Mouse (Mus musculus) common myeloid progenitor, adult 5-6 weeks (primary cell): ENCODE measurements around the gene Fmo5. TPM values are rescaled to one million over a fixed set of nuclear protein-coding genes. Genes with fewer than 3 reads are reported as not detected.
A peak's percentile ranks its signal among the peaks of the same experiment; 100 is the strongest.

Experiments
- ATAC-seq: replicated peaks from 2 replicates; pipeline ENCODE4 v1.8.0; 2016; ENCODE audit warnings: low read depth, mild to moderate bottlenecking, moderate TSS enrichment, inconsistent platforms; ENCODE audit not compliant: poor library complexity, severe bottlenecking
- total RNA-seq: library from RNA; stranded (forward); fragments of 200-1000, 187-1606 nt; gene quantifications from 2 replicates; pipeline ENCODE4 v1.2.3, GENCODE M21; 2017

The Fmo5 gene
- total RNA-seq, 1 experiment from 2014 or later, result 4.6 TPM

DNA sequence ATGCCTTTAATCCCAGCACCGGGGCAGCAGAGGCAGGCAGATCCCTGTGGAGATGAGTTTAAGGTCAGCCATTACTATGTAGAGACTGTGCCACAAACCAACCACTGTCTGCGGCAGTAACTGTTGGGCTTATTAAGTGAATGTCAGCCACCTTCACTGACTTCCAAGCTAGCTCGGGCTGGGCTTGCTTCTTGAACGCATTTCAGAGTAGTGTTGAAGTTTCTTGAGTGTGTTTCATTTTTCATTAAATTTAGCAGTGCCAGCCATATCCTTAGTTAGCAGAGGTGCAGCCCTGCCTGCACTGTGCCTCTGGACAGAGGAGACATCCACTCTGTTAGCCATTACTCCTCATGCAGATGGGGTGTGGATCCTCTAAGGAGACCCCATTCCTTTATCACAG, 2.1 kb downstream of the Fmo5 start:
- ATAC-seq, result no peak

DNA sequence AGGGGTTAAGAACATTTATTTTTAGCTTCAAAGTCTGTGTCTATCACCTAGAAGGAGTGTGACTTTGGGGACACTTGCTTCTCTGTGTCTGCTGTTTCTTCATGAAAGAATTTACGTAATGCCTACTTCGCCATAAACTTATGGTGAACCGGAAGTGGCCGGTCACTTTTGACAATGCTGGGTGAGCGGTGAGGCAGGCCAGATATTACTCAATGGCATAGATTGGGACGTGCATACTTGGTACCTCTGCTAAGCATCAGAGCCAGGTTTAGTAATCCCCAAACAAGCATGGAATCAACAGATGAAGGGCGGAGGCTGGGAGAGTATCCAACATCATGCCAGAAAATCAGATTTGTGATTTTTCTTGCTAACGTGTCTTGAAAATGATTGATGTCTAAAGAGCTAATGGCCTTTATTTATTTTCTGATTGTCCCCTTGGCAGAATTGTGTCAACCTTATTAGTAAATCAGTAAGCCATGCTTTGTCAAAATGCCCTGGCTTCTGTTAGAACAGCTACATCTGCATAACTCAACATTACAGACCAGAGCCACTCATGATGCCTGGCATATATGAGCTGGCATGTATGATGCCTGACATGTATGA, 2.8 kb downstream of the Fmo5 start:
- ATAC-seq, result no peak

GRCm38 (mm10) chr3:97633456-97633855, 4.9 kb downstream of the Fmo5 start:
- ATAC-seq, result no peak

GRCm38 (mm10) chr3:97634288-97634761, 5.7 kb downstream of the Fmo5 start:
- peak; percentile 65 for ATAC-seq

GRCm38 (mm10) chr3:97641396-97641795, 12.8 kb downstream of the Fmo5 start:
- ATAC-seq, result no peak

GRCm38 (mm10) chr3:97642001-97642400, 13.4 kb downstream of the Fmo5 start:
- no peak for ATAC-seq

GRCm38 (mm10) chr3:97648518-97648917, 19.9 kb downstream of the Fmo5 start:
- ATAC-seq, result no peak

DNA sequence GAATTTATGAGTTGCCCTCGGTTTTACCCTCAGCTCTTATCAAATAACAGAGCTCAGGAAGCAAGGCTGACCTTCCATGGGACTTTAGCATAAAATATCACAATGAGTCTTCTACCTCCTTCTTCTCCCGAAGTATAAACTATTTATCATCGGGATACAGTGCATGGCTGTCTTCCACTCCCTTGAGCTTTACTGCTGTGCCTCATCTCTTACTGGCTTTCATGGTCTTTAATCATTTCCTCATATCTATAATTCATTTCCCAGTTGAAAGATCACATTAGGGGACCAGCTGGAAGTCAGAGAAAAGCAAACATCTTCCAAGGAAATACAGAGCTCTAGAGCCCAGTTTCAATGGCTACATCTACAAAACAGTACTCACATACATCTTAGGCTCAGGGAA, 20.4 kb downstream of the Fmo5 start:
- ATAC-seq, result no peak

GRCm38 (mm10) chr3:97649469-97649868, 20.9 kb downstream of the Fmo5 start:
- no peak for ATAC-seq

GRCm38 (mm10) chr3:97651604-97652003, 23.0 kb downstream of the Fmo5 start:
- no peak for ATAC-seq

DNA sequence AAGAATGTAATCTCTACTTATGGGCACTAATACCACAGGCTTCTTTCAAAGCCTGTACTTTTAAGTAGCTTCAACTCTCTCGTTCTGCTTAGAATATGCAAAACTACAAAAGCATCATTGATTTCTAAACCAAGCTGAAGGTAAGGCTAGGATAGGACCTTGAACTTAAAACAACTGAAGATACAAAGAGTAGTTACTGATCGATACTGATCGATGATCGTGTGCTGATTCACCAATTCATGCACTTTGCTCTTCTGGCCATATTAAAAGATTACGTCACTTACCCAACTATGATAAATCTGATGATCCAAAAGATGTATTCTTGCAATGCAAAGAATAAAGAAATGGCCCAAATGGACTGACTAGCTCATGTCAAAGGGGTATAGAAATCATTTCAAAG, 25.2 kb downstream of the Fmo5 start:
- ATAC-seq, result no peak

DNA sequence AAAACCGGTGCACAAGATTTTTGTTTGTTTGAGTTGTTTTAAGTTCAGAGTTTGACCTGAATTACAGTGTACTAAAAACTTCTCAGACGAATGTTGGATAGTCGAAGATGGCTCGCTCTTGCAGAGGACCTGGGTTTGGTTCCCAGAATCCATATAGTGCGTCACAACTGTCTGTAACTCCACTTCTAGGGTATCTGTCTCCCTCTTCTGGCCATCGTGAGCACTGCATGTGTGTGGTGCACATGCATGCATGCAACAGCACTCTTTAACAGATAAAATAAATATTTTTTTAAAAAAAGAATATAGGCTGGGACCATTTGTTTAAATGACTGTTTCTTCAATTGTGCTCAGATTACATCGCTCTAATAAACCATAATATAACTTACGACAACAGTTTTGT, 26.3 kb downstream of the Fmo5 start:
- no peak for ATAC-seq

- ATAC-seq, result peak; percentile 89
Observed at GRCm38 (mm10) chr3:97657655-97658411, 29.2 kb downstream of the Fmo5 start, which contains the start of gene Prkab2. Prkab2 (plus strand) TSS chr3:97658193.

GRCm38 (mm10) chr3:97658426-97659193, 30.0 kb downstream of the Fmo5 start:
- ATAC-seq, result peak; percentile 39

GRCm38 (mm10) chr3:97659746-97660145, 31.1 kb downstream of the Fmo5 start:
- ATAC-seq, result no peak

- ATAC-seq, result no peak
Observed at GRCm38 (mm10) chr3:97661206-97661605, 32.6 kb downstream of the Fmo5 start.

DNA sequence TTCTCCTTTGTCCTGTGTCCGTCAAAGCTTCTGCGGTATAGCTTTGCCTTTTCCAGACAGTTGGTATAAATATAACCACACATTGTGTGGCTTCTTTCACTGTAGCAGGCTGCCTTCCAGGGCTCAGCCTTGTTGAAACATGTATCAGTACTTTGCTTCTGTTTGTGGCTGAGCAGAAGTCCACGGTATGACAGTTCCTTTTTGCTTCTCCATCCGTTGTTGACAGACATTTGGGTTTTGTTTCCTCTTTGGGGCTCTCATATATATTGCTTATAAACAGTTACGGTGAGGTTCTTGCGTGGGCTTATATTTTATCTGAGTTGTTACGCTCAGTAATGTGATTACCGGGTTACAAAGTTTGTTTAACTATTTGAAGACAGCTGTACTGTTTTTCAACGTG, 36.9 kb downstream of the Fmo5 start:
- ATAC-seq, result peak; percentile 63; the same call in 1 of the 2 replicates

GRCm38 (mm10) chr3:97666154-97666553, 37.5 kb downstream of the Fmo5 start:
- ATAC-seq, result peak; percentile 43; the same call in 1 of the 2 replicates

- no peak for ATAC-seq
Observed at GRCm38 (mm10) chr3:97667093-97667675, 38.6 kb downstream of the Fmo5 start.

- no peak for ATAC-seq
Observed at GRCm38 (mm10) chr3:97674644-97675110, 46.1 kb downstream of the Fmo5 start, which contains the start of gene Gm17651. Gm17651 (minus strand) TSS chr3:97674694.
